Mouse (Mus musculus): ENCODE results near the gene Gm5148. TPM values are rescaled to one million over a fixed set of nuclear protein-coding genes. Genes with fewer than 3 reads are reported as not detected.

Gene Gm5148
- polyA plus RNA-seq, 1 experiment from 2014 or later = 5.6 TPM

GRCm38 (mm10) chr3:37761741-37762140 is 37.5 kb upstream of the Gm5148 start:
- Histone ChIP-seq H3K4me3 (ENCODE audit: low read depth, low read length) (no peak overlapping the region), H3K9me3 (ENCODE audit: control insufficient read depth, low read length) (peaks cover 2% of the 10 kb centered on the region; the same call in 1 of the 2 replicates), H3K27me3 (ENCODE audit: control insufficient read depth, insufficient read depth, low read length) (no peaks in the 10 kb centered on the region), H3K4me1 (ENCODE audit: control insufficient read depth, insufficient read depth, low read length) (0 out of 2 replicates have a peak, but pooled peaks cover 2% of the 10 kb centered on the region), H3K27ac (replicated peaks; ENCODE audit: low read depth, low read length) (no peak overlapping the region), H3K9ac (ENCODE audit: low read length) (no peak overlapping the region), H3K4me2 (ENCODE audit: low read depth, severe bottlenecking) (no peak overlapping the region), H3K36me3 (ENCODE audit: control insufficient read depth, insufficient read depth, low read length) (no peaks in the 10 kb centered on the region)
- WGBS = 81% methylated on average over 5 of the region's 5 CpGs
- ATAC-seq (ENCODE audit: insufficient number of reproducible peaks, low FRiP score, low TSS enrichment, low read depth) = no peak
- no peak for DNase-seq (ENCODE audit: low spot score)

DNA sequence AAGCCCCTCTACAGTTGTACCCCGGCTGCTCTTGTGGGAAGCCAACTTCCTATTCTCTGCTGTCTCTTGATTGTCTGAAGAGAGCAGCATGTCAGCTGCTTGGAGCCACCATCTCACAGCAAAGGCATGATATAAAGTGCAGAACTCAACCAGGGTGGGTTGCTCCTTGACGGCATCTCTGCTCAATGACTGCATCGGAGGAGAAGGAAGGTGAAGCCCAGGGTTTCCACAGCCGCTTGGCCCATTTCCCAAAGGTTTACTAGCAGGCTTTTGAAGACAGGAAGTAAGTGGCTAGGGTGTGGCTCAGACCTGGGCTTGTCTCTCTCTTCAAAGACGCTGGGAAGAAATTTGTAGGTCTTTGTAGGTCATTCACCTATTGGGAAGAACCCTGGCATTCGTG is 36.6 kb upstream of the Gm5148 start:
- no peaks in the 10 kb centered on the region for H3K27me3 ChIP-seq (ENCODE audit: control insufficient read depth, insufficient read depth, low read length)
- no peak overlapping the region for H3K4me2 ChIP-seq (ENCODE audit: low read depth, severe bottlenecking)
- ATAC-seq (ENCODE audit: insufficient number of reproducible peaks, low FRiP score, low TSS enrichment, low read depth) (no peak), DNase-seq (ENCODE audit: low spot score) (no peak)
- no peak overlapping the region for H3K9ac ChIP-seq (ENCODE audit: low read length)
- H3K9me3 ChIP-seq (ENCODE audit: control insufficient read depth, low read length) = peaks cover 2% of the 10 kb centered on the region; the same call in 1 of the 2 replicates
- no peak overlapping the region for H3K4me3 ChIP-seq (ENCODE audit: low read depth, low read length)
- H3K4me1 ChIP-seq (ENCODE audit: control insufficient read depth, insufficient read depth, low read length) = 0 out of 2 replicates have a peak, but pooled peaks cover 2% of the 10 kb centered on the region
- 79% methylated on average over 6 of the region's 6 CpGs for WGBS
- H3K27ac ChIP-seq (replicated peaks; ENCODE audit: low read depth, low read length) = no peak overlapping the region
- no peaks in the 10 kb centered on the region for H3K36me3 ChIP-seq (ENCODE audit: control insufficient read depth, insufficient read depth, low read length)

DNA sequence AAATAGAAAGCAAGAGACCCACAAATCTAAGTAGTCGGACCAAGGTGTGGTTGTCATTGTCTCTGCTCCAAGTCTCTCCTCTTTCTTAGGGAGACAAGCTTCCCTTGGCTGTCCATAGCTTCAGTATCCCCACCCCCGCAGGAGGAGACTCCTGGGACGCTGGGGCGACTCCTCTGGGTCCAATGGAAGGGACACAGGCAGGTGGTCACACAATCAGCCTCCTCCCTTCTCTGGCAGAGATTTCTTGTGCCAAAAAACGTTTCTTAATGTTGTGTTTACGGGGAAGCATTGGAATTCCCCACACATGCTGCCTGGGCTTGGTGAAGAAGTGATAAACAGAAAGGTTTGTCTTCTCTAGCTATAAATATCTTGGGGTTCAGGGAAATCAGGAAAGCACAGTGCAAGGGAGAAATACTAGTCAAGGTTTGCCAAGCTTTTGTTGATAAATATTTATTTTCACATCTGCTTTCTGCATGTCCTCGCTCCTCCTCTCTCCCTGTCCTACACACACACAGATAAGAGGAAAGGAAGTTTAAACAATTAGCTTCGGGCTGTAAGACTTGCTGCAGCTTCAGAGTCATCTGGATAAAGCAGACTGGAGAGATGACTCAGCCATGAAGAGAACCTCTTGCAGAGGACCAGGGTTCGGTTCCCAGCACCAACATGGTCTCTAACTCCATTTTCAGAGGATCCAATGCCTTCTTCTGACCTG is 34.5 kb upstream of the Gm5148 start:
- H3K4me3 ChIP-seq (ENCODE audit: low read depth, low read length) = no peak overlapping the region
- DNase-seq (ENCODE audit: low spot score) = no peak
- H3K9ac ChIP-seq (ENCODE audit: low read length) = no peak overlapping the region
- H3K9me3 ChIP-seq (ENCODE audit: control insufficient read depth, low read length) = peaks cover 2% of the 10 kb centered on the region; the same call in 1 of the 2 replicates
- no peak overlapping the region for H3K4me2 ChIP-seq (ENCODE audit: low read depth, severe bottlenecking)
- no peaks in the 10 kb centered on the region for H3K36me3 ChIP-seq (ENCODE audit: control insufficient read depth, insufficient read depth, low read length)
- H3K27ac ChIP-seq (replicated peaks; ENCODE audit: low read depth, low read length) = no peak overlapping the region
- H3K27me3 ChIP-seq (ENCODE audit: control insufficient read depth, insufficient read depth, low read length) = no peaks in the 10 kb centered on the region
- 57% methylated on average over 9 of the region's 9 CpGs for WGBS
- ATAC-seq (ENCODE audit: insufficient number of reproducible peaks, low FRiP score, low TSS enrichment, low read depth) = no peak
- 0 out of 2 replicates have a peak, but pooled peaks cover 2% of the 10 kb centered on the region for H3K4me1 ChIP-seq (ENCODE audit: control insufficient read depth, insufficient read depth, low read length)

DNA sequence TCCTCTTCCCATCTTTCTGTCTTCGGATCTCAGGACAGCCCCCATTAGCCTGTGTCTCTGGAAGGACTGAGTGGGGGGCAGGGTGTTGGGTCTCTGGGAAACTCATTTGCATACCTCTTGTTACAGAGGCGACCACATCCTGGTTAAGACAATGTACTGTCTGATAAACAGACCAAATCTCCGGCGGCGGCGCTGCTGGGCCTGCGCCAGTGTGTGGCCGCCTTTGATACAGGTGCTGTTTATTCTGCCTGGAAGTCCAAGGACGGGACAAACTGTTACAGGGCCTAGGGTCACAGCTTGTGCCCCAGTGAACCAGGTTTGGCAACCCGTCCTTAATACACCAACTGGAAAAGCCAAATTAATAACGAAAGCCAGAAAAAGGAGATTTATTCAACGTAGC is 33.8 kb upstream of the Gm5148 start:
- Histone ChIP-seq H3K4me1 (ENCODE audit: control insufficient read depth, insufficient read depth, low read length) (0 out of 2 replicates have a peak, but pooled peaks cover 2% of the 10 kb centered on the region), H3K9ac (ENCODE audit: low read length) (no peak overlapping the region), H3K27me3 (ENCODE audit: control insufficient read depth, insufficient read depth, low read length) (no peaks in the 10 kb centered on the region), H3K36me3 (ENCODE audit: control insufficient read depth, insufficient read depth, low read length) (no peaks in the 10 kb centered on the region), H3K4me2 (ENCODE audit: low read depth, severe bottlenecking) (no peak overlapping the region), H3K9me3 (ENCODE audit: control insufficient read depth, low read length) (peaks cover 2% of the 10 kb centered on the region; the same call in 1 of the 2 replicates), H3K27ac (replicated peaks; ENCODE audit: low read depth, low read length) (no peak overlapping the region), H3K4me3 (ENCODE audit: low read depth, low read length) (no peak overlapping the region)
- DNase-seq (ENCODE audit: low spot score) = peak; percentile 52
- 8% methylated on average over 12 of the region's 12 CpGs for WGBS
- no peak for ATAC-seq (ENCODE audit: insufficient number of reproducible peaks, low FRiP score, low TSS enrichment, low read depth)

- H3K4me3 ChIP-seq (ENCODE audit: low read depth, low read length) = no peak overlapping the region
- no peak for ATAC-seq (ENCODE audit: insufficient number of reproducible peaks, low FRiP score, low TSS enrichment, low read depth)
- 43% methylated on average over 4 of the region's 4 CpGs for WGBS
These were observed 33.3 kb upstream of the Gm5148 start for GRCm38 (mm10) chr3:37757613-37758012.

GRCm38 (mm10) chr3:37756005-37756404 is 31.7 kb upstream of the Gm5148 start:
- Histone ChIP-seq H3K4me1 (ENCODE audit: control insufficient read depth, insufficient read depth, low read length) (0 out of 2 replicates have a peak, but pooled peaks cover 2% of the 10 kb centered on the region), H3K4me3 (ENCODE audit: low read depth, low read length) (no peak overlapping the region), H3K4me2 (ENCODE audit: low read depth, severe bottlenecking) (no peak overlapping the region), H3K9ac (ENCODE audit: low read length) (no peak overlapping the region), H3K9me3 (ENCODE audit: control insufficient read depth, low read length) (peaks cover 2% of the 10 kb centered on the region; the same call in 1 of the 2 replicates), H3K27ac (replicated peaks; ENCODE audit: low read depth, low read length) (no peak overlapping the region), H3K36me3 (ENCODE audit: control insufficient read depth, insufficient read depth, low read length) (no peaks in the 10 kb centered on the region), H3K27me3 (ENCODE audit: control insufficient read depth, insufficient read depth, low read length) (no peaks in the 10 kb centered on the region)
- DNase-seq (ENCODE audit: low spot score) (no peak), ATAC-seq (ENCODE audit: insufficient number of reproducible peaks, low FRiP score, low TSS enrichment, low read depth) (no peak)
- WGBS = 75% methylated on average over 2 of the region's 2 CpGs

More at GRCm38 (mm10) chr3:37757613-37758012, 33.3 kb upstream of the Gm5148 start:
- DNase-seq (ENCODE audit: low spot score) = no peak
- H3K4me2 ChIP-seq (ENCODE audit: low read depth, severe bottlenecking) = no peak overlapping the region
- peaks cover 2% of the 10 kb centered on the region; the same call in 1 of the 2 replicates for H3K9me3 ChIP-seq (ENCODE audit: control insufficient read depth, low read length)
- no peak overlapping the region for H3K27ac ChIP-seq (replicated peaks; ENCODE audit: low read depth, low read length)
- H3K9ac ChIP-seq (ENCODE audit: low read length) = no peak overlapping the region
- H3K4me1 ChIP-seq (ENCODE audit: control insufficient read depth, insufficient read depth, low read length) = 0 out of 2 replicates have a peak, but pooled peaks cover 2% of the 10 kb centered on the region
- no peaks in the 10 kb centered on the region for H3K36me3 ChIP-seq (ENCODE audit: control insufficient read depth, insufficient read depth, low read length)
- no peaks in the 10 kb centered on the region for H3K27me3 ChIP-seq (ENCODE audit: control insufficient read depth, insufficient read depth, low read length)

DNA sequence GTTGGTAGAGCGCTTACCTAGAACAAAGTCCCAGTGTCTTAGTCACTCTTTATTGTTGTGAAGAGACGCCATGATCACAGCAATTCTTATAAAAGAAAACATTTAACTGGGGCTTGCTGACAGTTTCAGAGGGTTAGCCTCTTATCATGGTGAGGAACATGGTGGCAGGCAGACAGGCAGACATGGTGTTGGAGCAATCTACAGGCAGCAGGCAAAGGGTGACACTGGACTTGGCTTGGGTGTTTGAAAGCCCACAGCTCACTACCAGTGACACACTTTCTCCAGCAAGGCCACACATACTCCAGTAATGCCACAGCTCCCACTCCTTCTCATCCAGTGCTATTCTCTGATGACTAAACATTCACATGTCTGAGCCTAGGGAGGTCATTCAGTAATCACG is 30.3 kb upstream of the Gm5148 start:
- Histone ChIP-seq H3K27ac (replicated peaks; ENCODE audit: low read depth, low read length) (no peak overlapping the region), H3K4me1 (ENCODE audit: control insufficient read depth, insufficient read depth, low read length) (0 out of 2 replicates have a peak, but pooled peaks cover 2% of the 10 kb centered on the region), H3K27me3 (ENCODE audit: control insufficient read depth, insufficient read depth, low read length) (no peaks in the 10 kb centered on the region), H3K9ac (ENCODE audit: low read length) (no peak overlapping the region), H3K4me2 (ENCODE audit: low read depth, severe bottlenecking) (no peak overlapping the region), H3K9me3 (ENCODE audit: control insufficient read depth, low read length) (peaks cover 2% of the 10 kb centered on the region; the same call in 1 of the 2 replicates), H3K36me3 (ENCODE audit: control insufficient read depth, insufficient read depth, low read length) (no peaks in the 10 kb centered on the region), H3K4me3 (ENCODE audit: low read depth, low read length) (no peak overlapping the region)
- 91% methylated on average over 3 of the region's 3 CpGs for WGBS
- ATAC-seq (ENCODE audit: insufficient number of reproducible peaks, low FRiP score, low TSS enrichment, low read depth) (no peak), DNase-seq (ENCODE audit: low spot score) (no peak)

DNA sequence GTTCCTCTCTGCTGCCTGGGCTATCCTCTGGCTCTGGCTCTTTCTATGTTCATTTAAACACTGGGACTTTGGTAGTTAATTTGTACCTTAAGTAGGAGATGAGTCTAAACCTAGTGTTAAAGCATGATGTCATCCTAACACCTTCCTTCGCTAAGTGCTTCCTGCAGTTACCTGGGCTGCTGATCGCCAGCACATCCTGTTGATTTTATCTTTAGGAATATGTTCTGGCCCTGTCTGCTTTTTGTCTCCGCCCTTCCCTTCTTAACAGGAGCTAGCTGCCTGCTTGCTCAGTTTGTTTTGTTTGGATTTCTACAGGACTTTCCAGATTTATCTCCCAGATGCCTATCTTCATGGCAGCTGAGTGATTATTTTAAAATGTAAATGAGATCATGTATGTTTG is 28.9 kb upstream of the Gm5148 start:
- Histone ChIP-seq H3K4me1 (ENCODE audit: control insufficient read depth, insufficient read depth, low read length) (no peaks in the 10 kb centered on the region), H3K27me3 (ENCODE audit: control insufficient read depth, insufficient read depth, low read length) (no peaks in the 10 kb centered on the region), H3K9me3 (ENCODE audit: control insufficient read depth, low read length) (no peaks in the 10 kb centered on the region), H3K36me3 (ENCODE audit: control insufficient read depth, insufficient read depth, low read length) (no peaks in the 10 kb centered on the region), H3K4me3 (ENCODE audit: low read depth, low read length) (no peak overlapping the region), H3K9ac (ENCODE audit: low read length) (no peak overlapping the region), H3K4me2 (ENCODE audit: low read depth, severe bottlenecking) (no peak overlapping the region), H3K27ac (replicated peaks; ENCODE audit: low read depth, low read length) (no peak overlapping the region)
- no peak for ATAC-seq (ENCODE audit: insufficient number of reproducible peaks, low FRiP score, low TSS enrichment, low read depth)
- no peak for DNase-seq (ENCODE audit: low spot score)
- 88% methylated on average over 3 of the region's 3 CpGs for WGBS

All from limb, embryonic 11.5 days (tissue).